Mouse (Mus musculus): ENCODE results near the gene Tfdp1. TPM values are rescaled to one million over a fixed set of nuclear protein-coding genes. Genes with fewer than 3 reads are reported as not detected.
"Not testable (repeated sequence)": the region's sequence is repeated elsewhere in the genome, so short reads cannot be mapped to it uniquely, and the experiment has no call there.

The Tfdp1 gene
- polyA plus RNA-seq, 1 experiment from 2014 or later = 130 TPM

- H3K9ac ChIP-seq (replicated peaks; ENCODE audit: low read depth, low read length) = no peak overlapping the region
- H3K4me2 ChIP-seq (ENCODE audit: low read length) = no peak overlapping the region
- no peaks in the 10 kb centered on the region for H3K27me3 ChIP-seq (replicated peaks; ENCODE audit: control insufficient read depth, insufficient read depth, low read length)
- 92% methylated on average over 3 of the region's 3 CpGs for WGBS
- ATAC-seq = no peak
- no peaks in the 10 kb centered on the region for H3K9me3 ChIP-seq (ENCODE audit: control insufficient read depth, low read length)
- no peak overlapping the region for H3K27ac ChIP-seq (ENCODE audit: low read length)
- no peak overlapping the region for H3K4me3 ChIP-seq (replicated peaks; ENCODE audit: low read length)
- H3K4me1 ChIP-seq (replicated peaks; ENCODE audit: control insufficient read depth, insufficient read depth, low read length) = no peaks in the 10 kb centered on the region
- peaks cover 21% of the 10 kb centered on the region for H3K36me3 ChIP-seq (ENCODE audit: control insufficient read depth, insufficient read depth)
These were observed 23.6 kb upstream of the Tfdp1 start for GRCm38 (mm10) chr8:13314922-13315321.

GRCm38 (mm10) chr8:13316671-13317070 lies 21.9 kb upstream of the Tfdp1 start:
- peaks cover 15% of the 10 kb centered on the region for H3K36me3 ChIP-seq (ENCODE audit: control insufficient read depth, insufficient read depth)
- H3K4me3 ChIP-seq (replicated peaks; ENCODE audit: low read length) = no peak overlapping the region
- 95% methylated on average over 10 of the region's 10 CpGs for WGBS

GRCm38 (mm10) chr8:13326598-13326997 lies 12.0 kb upstream of the Tfdp1 start:
- Histone ChIP-seq H3K4me2 (ENCODE audit: low read length) (no peak overlapping the region), H3K9ac (replicated peaks; ENCODE audit: low read depth, low read length) (no peak overlapping the region), H3K4me3 (replicated peaks; ENCODE audit: low read length) (no peak overlapping the region), H3K27ac (ENCODE audit: low read length) (no peak overlapping the region), H3K4me1 (replicated peaks; ENCODE audit: control insufficient read depth, insufficient read depth, low read length) (no peaks in the 10 kb centered on the region), H3K9me3 (ENCODE audit: control insufficient read depth, low read length) (no peaks in the 10 kb centered on the region), H3K27me3 (replicated peaks; ENCODE audit: control insufficient read depth, insufficient read depth, low read length) (no peaks in the 10 kb centered on the region), H3K36me3 (ENCODE audit: control insufficient read depth, insufficient read depth) (peaks cover 5% of the 10 kb centered on the region; the same call in 1 of the 2 replicates)
- no peak for ATAC-seq
- 35% methylated on average over 5 of the region's 5 CpGs for WGBS

More at GRCm38 (mm10) chr8:13316671-13317070, 21.9 kb upstream of the Tfdp1 start:
- Histone ChIP-seq H3K9ac (replicated peaks; ENCODE audit: low read depth, low read length) (no peak overlapping the region), H3K9me3 (ENCODE audit: control insufficient read depth, low read length) (no peaks in the 10 kb centered on the region), H3K4me2 (ENCODE audit: low read length) (no peak overlapping the region), H3K4me1 (replicated peaks; ENCODE audit: control insufficient read depth, insufficient read depth, low read length) (no peaks in the 10 kb centered on the region), H3K27me3 (replicated peaks; ENCODE audit: control insufficient read depth, insufficient read depth, low read length) (no peaks in the 10 kb centered on the region), H3K27ac (ENCODE audit: low read length) (no peak overlapping the region)
- no peak for ATAC-seq

GRCm38 (mm10) chr8:13334671-13335070 lies 3.9 kb upstream of the Tfdp1 start:
- Histone ChIP-seq H3K4me3 (replicated peaks; ENCODE audit: low read length) (no peak overlapping the region), H3K27me3 (replicated peaks; ENCODE audit: control insufficient read depth, insufficient read depth, low read length) (no peaks in the 10 kb centered on the region), H3K9me3 (ENCODE audit: control insufficient read depth, low read length) (no peaks in the 10 kb centered on the region), H3K27ac (ENCODE audit: low read length) (no peak overlapping the region), H3K4me2 (ENCODE audit: low read length) (no peak overlapping the region), H3K36me3 (ENCODE audit: control insufficient read depth, insufficient read depth) (no peaks in the 10 kb centered on the region), H3K4me1 (replicated peaks; ENCODE audit: control insufficient read depth, insufficient read depth, low read length) (peaks cover 4% of the 10 kb centered on the region), H3K9ac (replicated peaks; ENCODE audit: low read depth, low read length) (no peak overlapping the region)
- WGBS = 52% methylated on average over 1 of the region's 1 CpGs
- no peak for ATAC-seq

GRCm38 (mm10) chr8:13337245-13337644 lies 1.3 kb upstream of the Tfdp1 start:
- ATAC-seq; H3K27ac ChIP-seq (ENCODE audit: low read length); H3K4me3 ChIP-seq (replicated peaks; ENCODE audit: low read length); H3K9ac ChIP-seq (replicated peaks; ENCODE audit: low read depth, low read length); H3K36me3 ChIP-seq (ENCODE audit: control insufficient read depth, insufficient read depth); H3K27me3 ChIP-seq (replicated peaks; ENCODE audit: control insufficient read depth, insufficient read depth, low read length); H3K9me3 ChIP-seq (ENCODE audit: control insufficient read depth, low read length); H3K4me2 ChIP-seq (ENCODE audit: low read length): not testable (repeated sequence)
- WGBS = 94% methylated on average over 6 of the region's 6 CpGs
- peaks cover 21% of the 10 kb centered on the region for H3K4me1 ChIP-seq (replicated peaks; ENCODE audit: control insufficient read depth, insufficient read depth, low read length)

GRCm38 (mm10) chr8:13337678-13338077 lies 873 bp upstream of the Tfdp1 start:
- Histone ChIP-seq H3K9ac (replicated peaks; ENCODE audit: low read depth, low read length) (no peak overlapping the region), H3K27me3 (replicated peaks; ENCODE audit: control insufficient read depth, insufficient read depth, low read length) (no peaks in the 10 kb centered on the region)
- WGBS = 86% methylated on average over 3 of the region's 3 CpGs

GRCm38 (mm10) chr8:13338901-13339645 lies 522 bp downstream of the Tfdp1 start:
- Histone ChIP-seq H3K27me3 (replicated peaks; ENCODE audit: control insufficient read depth, insufficient read depth, low read length) (no peaks in the 10 kb centered on the region), H3K9me3 (ENCODE audit: control insufficient read depth, low read length) (no peaks in the 10 kb centered on the region), H3K9ac (replicated peaks; ENCODE audit: low read depth, low read length) (peak overlapping the region; percentile 89), H3K4me3 (replicated peaks; ENCODE audit: low read length) (peak overlapping the region; percentile 62), H3K36me3 (ENCODE audit: control insufficient read depth, insufficient read depth) (peaks cover 9% of the 10 kb centered on the region), H3K4me2 (ENCODE audit: low read length) (peak overlapping the region; percentile 81), H3K27ac (ENCODE audit: low read length) (peak overlapping the region; percentile 54), H3K4me1 (replicated peaks; ENCODE audit: control insufficient read depth, insufficient read depth, low read length) (peaks cover 21% of the 10 kb centered on the region)
- under 1% methylated on average over 56 of the region's 70 CpGs for WGBS
- peak; percentile 37 for ATAC-seq

More at GRCm38 (mm10) chr8:13337678-13338077, 873 bp upstream of the Tfdp1 start:
- Histone ChIP-seq H3K9me3 (ENCODE audit: control insufficient read depth, low read length) (no peaks in the 10 kb centered on the region), H3K4me1 (replicated peaks; ENCODE audit: control insufficient read depth, insufficient read depth, low read length) (peaks cover 21% of the 10 kb centered on the region), H3K27ac (ENCODE audit: low read length) (no peak overlapping the region), H3K36me3 (ENCODE audit: control insufficient read depth, insufficient read depth) (0 out of 2 replicates have a peak, but pooled peaks cover 2% of the 10 kb centered on the region), H3K4me2 (ENCODE audit: low read length) (peak overlapping the region; percentile 81; the same call in 1 of the 2 replicates), H3K4me3 (replicated peaks; ENCODE audit: low read length) (peak overlapping the region; percentile 62)
- peak; percentile 1; the same call in 1 of the 2 replicates for ATAC-seq

- ATAC-seq = no peak
- peaks cover 21% of the 10 kb centered on the region for H3K4me1 ChIP-seq (replicated peaks; ENCODE audit: control insufficient read depth, insufficient read depth, low read length)
- peak overlapping the region; percentile 89 for H3K9ac ChIP-seq (replicated peaks; ENCODE audit: low read depth, low read length)
- H3K9me3 ChIP-seq (ENCODE audit: control insufficient read depth, low read length) = no peaks in the 10 kb centered on the region
- no peak overlapping the region for H3K27ac ChIP-seq (ENCODE audit: low read length)
- WGBS = 4% methylated on average over 11 of the region's 11 CpGs
- peaks cover 10% of the 10 kb centered on the region for H3K36me3 ChIP-seq (ENCODE audit: control insufficient read depth, insufficient read depth)
- no peaks in the 10 kb centered on the region for H3K27me3 ChIP-seq (replicated peaks; ENCODE audit: control insufficient read depth, insufficient read depth, low read length)
- H3K4me2 ChIP-seq (ENCODE audit: low read length) = peak overlapping the region; percentile 81
- peak overlapping the region; percentile 62 for H3K4me3 ChIP-seq (replicated peaks; ENCODE audit: low read length)
These were observed 1.1 kb downstream of the Tfdp1 start for GRCm38 (mm10) chr8:13339646-13339990.

GRCm38 (mm10) chr8:13340650-13341049 lies 2.1 kb downstream of the Tfdp1 start:
- ATAC-seq = no peak
- peaks cover 10% of the 10 kb centered on the region for H3K36me3 ChIP-seq (ENCODE audit: control insufficient read depth, insufficient read depth)
- H3K9me3 ChIP-seq (ENCODE audit: control insufficient read depth, low read length) = no peaks in the 10 kb centered on the region
- H3K27me3 ChIP-seq (replicated peaks; ENCODE audit: control insufficient read depth, insufficient read depth, low read length) = no peaks in the 10 kb centered on the region
- peaks cover 21% of the 10 kb centered on the region for H3K4me1 ChIP-seq (replicated peaks; ENCODE audit: control insufficient read depth, insufficient read depth, low read length)
- H3K4me2 ChIP-seq (ENCODE audit: low read length) = no peak overlapping the region
- 80% methylated on average over 8 of the region's 8 CpGs for WGBS
- H3K4me3 ChIP-seq (replicated peaks; ENCODE audit: low read length) = no peak overlapping the region
- no peak overlapping the region for H3K9ac ChIP-seq (replicated peaks; ENCODE audit: low read depth, low read length)
- H3K27ac ChIP-seq (ENCODE audit: low read length) = no peak overlapping the region

Measured in forebrain, embryonic 16.5 days (tissue).